Mouse (Mus musculus) induced T-regulatory cell, adult 2 months (primary cell): ENCODE measurements around the gene Snx14.

ENCODE experiments used
- DNase-seq: peaks from one replicate; pipeline ENCODE4 v3.0.0-alpha.2; 2012; ENCODE audit warnings: low read depth

Gene Snx14

DNA sequence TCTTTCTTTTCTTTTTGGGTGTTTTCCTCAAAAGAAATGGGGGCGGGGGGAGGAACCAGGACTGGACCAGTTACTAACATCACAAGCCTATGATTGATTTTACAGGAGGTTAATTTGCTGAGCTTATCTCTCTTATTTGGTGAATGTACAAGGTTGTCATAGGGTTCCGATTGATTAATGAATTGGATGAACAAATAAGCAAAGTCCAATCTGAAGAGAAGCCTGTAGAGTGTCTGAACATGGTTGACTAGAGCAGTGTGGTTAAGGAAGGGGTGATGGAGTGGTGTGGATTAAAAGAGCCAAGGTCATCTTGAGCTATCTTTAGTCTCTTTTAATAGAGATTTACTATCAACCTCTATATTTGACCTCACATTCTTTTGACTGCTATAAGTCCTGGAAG is 94.3 kb downstream of the Snx14 start:
- no peak for DNase-seq

DNA sequence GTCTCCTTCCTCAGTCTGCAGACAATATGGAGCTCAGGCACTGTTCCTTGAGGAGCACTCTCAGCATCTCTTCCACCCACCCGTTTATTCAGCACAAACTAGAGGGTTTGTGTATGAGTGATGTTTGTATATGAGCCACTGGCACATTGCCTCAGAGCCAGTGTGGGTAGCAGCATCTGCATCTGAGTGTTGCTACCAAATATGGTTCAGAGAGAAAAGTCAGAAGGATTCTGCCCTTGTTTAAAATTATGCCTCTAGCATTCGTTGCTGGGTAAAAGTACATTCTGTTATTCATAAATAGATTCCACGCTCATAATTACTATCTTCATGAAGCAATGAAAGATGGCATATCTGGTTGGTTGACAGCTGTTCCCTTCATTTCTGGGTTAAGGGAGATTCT is 96.1 kb downstream of the Snx14 start:
- no peak for DNase-seq

DNA sequence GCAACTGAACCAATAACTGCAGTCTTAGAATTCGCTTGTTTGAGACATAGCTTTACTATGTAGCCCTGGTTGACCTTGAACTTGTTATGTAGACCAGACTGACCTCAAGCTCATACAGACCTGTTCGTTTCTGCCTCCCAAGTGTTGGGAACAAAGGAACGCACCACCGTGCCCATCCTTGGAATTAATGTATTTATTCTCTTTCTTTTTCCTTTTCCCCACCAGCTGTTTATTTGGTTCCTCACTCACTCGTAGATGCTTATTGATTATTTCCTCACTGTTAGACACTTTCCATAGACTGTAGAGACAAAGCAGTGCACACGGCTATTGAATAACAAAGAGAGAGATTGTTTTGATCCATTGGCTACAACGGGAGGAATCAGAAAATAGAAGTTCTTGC is 96.5 kb downstream of the Snx14 start:
- no peak for DNase-seq

DNA sequence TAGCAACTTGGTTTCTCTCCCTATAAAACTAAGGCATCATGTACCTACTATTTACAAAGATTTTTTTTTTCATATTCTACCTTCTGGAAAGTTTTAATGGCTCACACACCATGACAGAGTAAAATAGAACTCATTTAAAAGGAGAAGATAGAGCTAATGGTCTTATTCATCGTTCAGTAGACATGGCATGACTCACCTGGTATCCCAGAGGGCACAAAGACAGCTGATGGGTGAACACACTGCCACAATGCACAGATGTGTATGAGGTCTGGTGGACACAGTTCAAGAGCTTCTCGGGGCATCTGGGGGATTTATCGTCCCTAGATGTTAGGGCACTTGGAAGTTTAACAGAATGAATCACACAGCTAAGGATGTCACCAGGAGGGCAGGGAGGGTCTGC is 97.9 kb downstream of the Snx14 start:
- DNase-seq, result no peak

DNA sequence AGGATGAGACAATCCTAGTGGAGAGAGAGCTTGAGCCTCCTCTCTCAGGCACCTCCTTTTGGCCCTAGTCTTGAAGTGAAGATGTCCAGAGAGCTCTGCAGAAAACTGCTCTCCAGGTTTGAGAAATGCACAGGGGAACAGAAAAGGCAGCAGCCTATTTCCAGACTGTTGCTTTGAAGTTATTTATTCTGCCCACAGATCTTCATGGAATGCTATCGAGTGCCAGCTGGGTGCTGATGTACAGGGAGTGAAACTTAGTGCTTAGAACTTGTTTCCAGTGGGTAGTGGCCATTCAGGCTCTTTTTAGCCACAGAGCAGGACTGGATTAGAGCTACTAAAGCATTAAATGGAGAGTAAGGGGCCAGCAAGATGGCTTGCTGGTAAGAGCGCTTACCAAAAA is 102.9 kb downstream of the Snx14 start:
- no peak for DNase-seq

DNA sequence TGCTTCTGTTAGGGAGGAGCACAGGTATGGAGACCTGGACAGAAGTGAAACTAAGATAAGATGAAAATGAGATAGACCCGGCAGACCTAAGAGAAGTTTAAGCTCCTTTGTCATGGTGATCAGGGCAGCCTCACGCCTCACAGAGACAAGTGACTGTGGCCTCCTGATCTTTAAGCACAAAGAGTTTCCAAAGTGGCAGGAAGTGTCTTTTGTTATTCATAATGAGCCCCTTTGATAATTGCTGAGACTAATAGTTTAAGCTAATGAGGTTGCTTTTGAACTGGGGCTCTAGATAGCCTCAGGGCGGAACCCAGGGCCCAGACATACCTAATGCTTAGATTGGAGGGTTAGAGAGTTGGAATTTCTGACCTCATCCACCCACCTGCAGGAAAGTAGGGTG is 106.3 kb downstream of the Snx14 start:
- DNase-seq, result peak; percentile 55

- no peak for DNase-seq
Measured at GRCm38 (mm10) chr9:88330316-88330715, 108.4 kb downstream of the Snx14 start.

GRCm38 (mm10) chr9:88329166-88329748 is 109.5 kb downstream of the Snx14 start:
- peak; percentile 82 for DNase-seq

DNA sequence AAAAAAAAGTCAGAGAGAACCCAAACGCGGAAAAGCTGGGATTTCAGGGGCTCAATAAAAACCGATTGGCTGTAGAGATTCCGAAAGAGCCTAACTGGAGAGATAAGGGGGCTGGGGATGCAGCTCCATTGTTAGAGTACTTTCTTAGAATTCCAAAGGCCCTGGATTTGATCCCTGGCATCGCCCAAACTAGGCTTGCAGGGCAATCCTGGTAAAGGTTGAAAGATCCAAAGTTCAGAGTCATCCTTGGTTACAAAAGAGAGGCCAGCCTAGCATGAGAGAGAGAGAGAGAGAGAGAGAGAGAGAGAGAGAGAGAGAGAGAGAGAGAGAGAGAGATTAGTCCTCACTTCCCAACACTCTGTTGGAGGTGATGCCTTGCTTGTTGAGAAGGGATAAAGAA is 110.1 kb downstream of the Snx14 start:
- no peak for DNase-seq

GRCm38 (mm10) chr9:88326930-88327901 is 111.5 kb downstream of the Snx14 start, which contains the start of gene Nt5e:
Gene Nt5e (plus strand): TSS chr9:88327197.
- DNase-seq, result peak; percentile 75
